Mouse (Mus musculus) forebrain, embryonic 14.5 days (tissue): ENCODE data around the gene Gmeb2. TPM values are rescaled to one million over a fixed set of nuclear protein-coding genes. Genes with fewer than 3 reads are reported as not detected.

Experiments used
- ATAC-seq: fragments of 200-750 bp; cut with Nextera tagmentation; 2 replicates; pipeline ENCODE4 v1.8.0; 2017; ENCODE audit warnings: mild to moderate bottlenecking, moderate library complexity
- DNase-seq: peaks from one replicate; pipeline ENCODE4 v3.0.0-alpha.2; 2015; ENCODE audit warnings: low spot score
- H3K27ac ChIP-seq: fragments of 300-500 bp; sonication (generic); 2 replicates; pipeline ENCODE4 v1.5.1; 2014; ENCODE audit warnings: low read depth, mild to moderate bottlenecking, control low read depth, low read length, moderate library complexity
- H3K27me3 ChIP-seq: fragments of 300-500 bp; sonication (generic); replicated peaks from 2 replicates; pipeline ENCODE4 v1.6.1; 2014; ENCODE audit warnings: low read length, control low read depth, mixed read lengths; ENCODE audit not compliant: control insufficient read depth, insufficient read depth
- H3K36me3 ChIP-seq: fragments of 300-500 bp; sonication (generic); 2 replicates; pipeline ENCODE4 v1.6.1; 2014; ENCODE audit warnings: low read length, control low read depth; ENCODE audit not compliant: control insufficient read depth, insufficient read depth
- H3K4me1 ChIP-seq: fragments of 300-500 bp; sonication (generic); 2 replicates; pipeline ENCODE4 v1.6.1; 2014; ENCODE audit warnings: antibody characterized with exemption, low read length, control low read depth; ENCODE audit not compliant: control insufficient read depth, insufficient read depth
- H3K4me2 ChIP-seq: fragments of 300-500 bp; sonication (generic); 2 replicates; pipeline ENCODE4 v1.6.1; 2014; ENCODE audit warnings: mild to moderate bottlenecking, control low read depth, low read length
- H3K4me3 ChIP-seq: fragments of 300-500 bp; sonication (generic); 2 replicates; pipeline ENCODE4 v1.5.1; 2014; ENCODE audit warnings: low read depth, low read length, control low read depth
- H3K9ac ChIP-seq: fragments of 300-500 bp; sonication (generic); 2 replicates; pipeline ENCODE4 v1.6.1; 2014; ENCODE audit warnings: mild to moderate bottlenecking, low read length, control low read depth, moderate library complexity
- H3K9me3 ChIP-seq: fragments of 300-500 bp; sonication (generic); replicated peaks from 2 replicates; pipeline ENCODE4 v1.6.1; 2016; ENCODE audit warnings: low read length, control low read depth, mixed read lengths; ENCODE audit not compliant: control insufficient read depth
- WGBS: fragments of 180-500 bp; shearing (Covaris S2); extraction: QIAGEN DNeasy Blood & Tissue Kit; methylation state at CpG from one replicate; pipeline ENCODE4 v1.1.7; 2014; 5-methylcytosine and 5-hydroxymethylcytosine counted together
- polyA plus RNA-seq: library from polyadenylated mRNA; unstranded; fragments of >200 nt; fragmentation: Nextera tagmentation; extraction: Ambion mirVana; gene quantifications from 2 replicates; pipeline ENCODE4 v1.2.1, GENCODE M21; 2014

The Gmeb2 gene
- polyA plus RNA-seq, 1 experiment from 2014 or later, result 19.2 TPM

DNA sequence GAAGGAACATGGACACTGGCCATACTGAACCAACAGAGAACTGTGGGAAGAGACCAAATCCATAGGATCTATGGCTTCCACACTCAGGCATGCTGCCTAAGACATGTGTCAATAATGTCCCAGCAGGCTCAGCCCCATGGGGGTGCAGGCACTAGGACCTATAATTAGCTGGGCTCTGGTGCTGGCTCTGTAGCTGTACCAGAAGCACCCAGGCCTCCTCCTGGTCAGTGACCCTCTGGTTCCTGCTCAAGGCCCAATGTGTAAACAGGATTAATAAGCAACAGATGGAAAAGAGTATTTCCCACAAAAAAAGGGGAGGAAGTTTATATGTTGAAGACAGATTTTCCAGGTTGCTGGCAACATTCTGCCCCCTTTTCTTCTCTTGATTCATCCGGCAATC lies 34.6 kb downstream of the Gmeb2 start:
- Histone ChIP-seq H3K4me1 (no peaks in the 10 kb centered on the region), H3K9me3 (no peaks in the 10 kb centered on the region), H3K4me2 (no peak overlapping the region), H3K27ac (no peak overlapping the region), H3K27me3 (no peaks in the 10 kb centered on the region), H3K4me3 (no peak overlapping the region), H3K36me3 (peaks cover 76% of the 10 kb centered on the region), H3K9ac (no peak overlapping the region)
- DNase-seq (no peak), ATAC-seq (no peak)
- WGBS, result 100% methylated on average over 1 of the region's 1 CpGs

DNA sequence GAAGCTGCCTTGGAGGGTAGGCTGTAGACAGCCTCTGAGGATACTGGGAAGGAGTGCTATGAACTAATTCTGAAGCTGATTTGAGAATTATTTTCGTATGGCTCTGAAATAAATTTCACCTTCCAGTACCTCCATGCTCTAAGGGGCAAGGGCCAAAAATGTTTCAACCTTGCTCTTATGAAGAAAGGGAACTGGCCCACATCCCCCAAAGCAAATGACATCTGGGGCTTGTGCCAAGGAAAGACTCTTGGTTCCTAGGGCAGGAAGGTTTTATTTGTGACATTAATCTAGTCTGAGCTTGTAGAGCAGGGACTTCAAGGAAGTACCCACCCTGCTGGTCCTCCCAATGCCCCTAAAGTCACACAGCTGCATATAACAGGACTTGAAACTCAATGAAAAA lies 36.0 kb downstream of the Gmeb2 start:
- no peak for DNase-seq
- H3K27me3 ChIP-seq, result no peaks in the 10 kb centered on the region
- H3K36me3 ChIP-seq, result peaks cover 62% of the 10 kb centered on the region
- WGBS, result 96% methylated on average over 1 of the region's 1 CpGs
- no peaks in the 10 kb centered on the region for H3K9me3 ChIP-seq
- H3K9ac ChIP-seq, result no peak overlapping the region
- H3K4me1 ChIP-seq, result no peaks in the 10 kb centered on the region
- H3K4me2 ChIP-seq, result no peak overlapping the region
- H3K4me3 ChIP-seq, result no peak overlapping the region
- H3K27ac ChIP-seq, result no peak overlapping the region
- ATAC-seq, result no peak

DNA sequence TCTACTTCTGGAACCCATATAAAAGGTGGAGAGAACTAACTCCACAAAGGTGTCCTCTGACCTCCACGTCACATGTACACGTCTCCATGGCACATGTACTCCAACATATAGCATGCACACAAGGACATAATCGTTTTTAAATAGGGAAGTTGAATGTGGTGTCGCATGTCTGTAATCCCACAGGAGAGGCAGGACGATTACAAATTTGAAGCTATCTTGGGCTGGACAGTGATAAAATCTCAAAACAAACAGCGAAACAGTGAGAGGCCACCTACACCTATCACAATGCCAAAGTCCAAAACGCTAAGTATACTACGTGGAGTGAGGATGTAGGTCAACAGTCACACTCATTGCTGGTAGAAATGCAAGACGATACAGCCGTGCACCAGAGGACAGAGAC lies 38.6 kb downstream of the Gmeb2 start:
- no peak overlapping the region for H3K4me3 ChIP-seq
- ATAC-seq, result no peak
- no peaks in the 10 kb centered on the region for H3K4me1 ChIP-seq
- H3K27me3 ChIP-seq, result no peaks in the 10 kb centered on the region
- H3K36me3 ChIP-seq, result peaks cover 38% of the 10 kb centered on the region
- no peak overlapping the region for H3K4me2 ChIP-seq
- H3K9me3 ChIP-seq, result no peaks in the 10 kb centered on the region
- H3K9ac ChIP-seq, result no peak overlapping the region
- no peak overlapping the region for H3K27ac ChIP-seq
- DNase-seq, result no peak
- WGBS, result 92% methylated on average over 10 of the region's 10 CpGs

DNA sequence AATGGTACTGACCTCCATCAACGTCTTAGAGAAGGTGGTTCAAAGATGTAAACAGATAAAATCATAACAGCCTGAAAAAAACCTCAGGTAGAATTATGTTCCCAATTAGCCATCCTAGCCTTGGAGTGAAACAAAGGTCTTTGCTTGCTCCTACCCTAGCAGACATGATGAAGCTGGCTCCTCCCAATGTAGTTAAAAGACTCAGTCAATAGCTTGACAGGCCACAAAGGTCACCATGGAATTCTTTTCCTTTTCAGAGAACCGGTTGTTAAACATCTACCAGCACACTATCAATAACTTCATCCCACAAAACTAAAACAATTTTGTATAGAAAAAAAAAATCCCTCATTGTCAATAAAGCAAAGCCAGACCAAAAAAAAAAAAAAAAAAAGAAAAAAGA lies 42.8 kb downstream of the Gmeb2 start:
- Histone ChIP-seq H3K4me2 (no peak overlapping the region), H3K27ac (no peak overlapping the region), H3K4me3 (no peak overlapping the region), H3K9me3 (no peaks in the 10 kb centered on the region), H3K27me3 (no peaks in the 10 kb centered on the region), H3K9ac (no peak overlapping the region), H3K4me1 (0 out of 2 replicates have a peak, but pooled peaks cover 3% of the 10 kb centered on the region), H3K36me3 (0 out of 2 replicates have a peak, but pooled peaks cover 3% of the 10 kb centered on the region)
- DNase-seq, result no peak
- ATAC-seq, result no peak
- WGBS, result 8% methylated on average over 2 of the region's 2 CpGs

DNA sequence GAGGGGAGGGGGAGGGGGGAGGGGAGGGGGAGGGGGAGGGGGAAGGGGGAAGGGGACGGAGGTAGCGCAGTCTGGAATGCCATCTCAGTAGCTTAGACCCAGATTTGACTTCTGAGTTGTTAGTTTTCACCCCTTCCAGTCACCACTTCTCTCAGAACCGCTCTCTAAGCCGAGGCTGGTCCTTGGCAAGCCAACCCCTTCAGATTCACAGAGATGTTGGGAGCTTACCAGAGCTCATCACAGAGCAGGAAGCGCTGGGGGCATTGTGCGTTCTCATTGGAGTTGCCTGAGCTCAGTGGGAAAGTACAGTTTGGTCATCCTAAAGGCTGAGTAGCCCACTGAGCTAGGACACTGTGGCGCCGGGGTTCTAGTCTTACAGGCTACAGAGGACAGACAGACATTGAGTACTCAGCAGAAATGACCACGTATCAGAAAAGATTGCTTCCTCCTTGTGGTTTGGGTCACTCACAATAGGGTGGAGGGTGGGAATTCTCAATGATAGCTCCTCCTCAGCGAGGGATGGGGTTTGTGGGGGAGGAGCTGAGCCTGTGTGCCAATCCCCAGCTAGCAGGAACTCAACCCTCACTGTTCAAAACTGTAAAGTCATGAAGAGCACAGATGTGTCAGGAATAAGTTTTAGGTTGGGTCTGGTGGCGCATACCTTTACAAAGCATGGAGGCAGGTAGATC lies 44.0 kb downstream of the Gmeb2 start:
- no peak overlapping the region for H3K9ac ChIP-seq
- DNase-seq (no peak), ATAC-seq (no peak)
- H3K4me3 ChIP-seq, result no peak overlapping the region
- H3K27me3 ChIP-seq, result no peaks in the 10 kb centered on the region
- 34% methylated on average over 11 of the region's 11 CpGs for WGBS
- H3K36me3 ChIP-seq, result no peaks in the 10 kb centered on the region
- no peak overlapping the region for H3K4me2 ChIP-seq
- 0 out of 2 replicates have a peak, but pooled peaks cover 3% of the 10 kb centered on the region for H3K4me1 ChIP-seq
- H3K9me3 ChIP-seq, result no peaks in the 10 kb centered on the region
- H3K27ac ChIP-seq, result no peak overlapping the region

DNA sequence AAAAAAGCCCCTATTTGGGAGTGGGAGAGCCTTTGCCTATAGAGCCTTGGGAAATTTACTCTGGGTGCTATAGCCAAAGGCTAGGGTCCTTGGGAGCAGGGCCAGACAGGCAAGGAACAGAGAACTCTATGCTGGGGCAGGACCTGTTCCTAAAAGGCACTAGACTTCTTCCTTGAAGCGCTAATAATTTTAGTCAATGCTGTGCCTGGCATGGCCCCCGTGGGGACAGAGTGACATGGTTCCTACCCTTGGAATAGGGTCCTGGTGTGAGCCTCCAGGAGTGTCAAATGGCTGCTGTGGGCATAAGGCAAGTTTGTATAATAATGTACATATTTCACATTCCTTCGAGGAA lies 45.5 kb downstream of the Gmeb2 start:
- 70% methylated on average over 3 of the region's 3 CpGs for WGBS
- H3K4me2 ChIP-seq, result peak overlapping the region; percentile 40; the same call in 1 of the 2 replicates

DNA sequence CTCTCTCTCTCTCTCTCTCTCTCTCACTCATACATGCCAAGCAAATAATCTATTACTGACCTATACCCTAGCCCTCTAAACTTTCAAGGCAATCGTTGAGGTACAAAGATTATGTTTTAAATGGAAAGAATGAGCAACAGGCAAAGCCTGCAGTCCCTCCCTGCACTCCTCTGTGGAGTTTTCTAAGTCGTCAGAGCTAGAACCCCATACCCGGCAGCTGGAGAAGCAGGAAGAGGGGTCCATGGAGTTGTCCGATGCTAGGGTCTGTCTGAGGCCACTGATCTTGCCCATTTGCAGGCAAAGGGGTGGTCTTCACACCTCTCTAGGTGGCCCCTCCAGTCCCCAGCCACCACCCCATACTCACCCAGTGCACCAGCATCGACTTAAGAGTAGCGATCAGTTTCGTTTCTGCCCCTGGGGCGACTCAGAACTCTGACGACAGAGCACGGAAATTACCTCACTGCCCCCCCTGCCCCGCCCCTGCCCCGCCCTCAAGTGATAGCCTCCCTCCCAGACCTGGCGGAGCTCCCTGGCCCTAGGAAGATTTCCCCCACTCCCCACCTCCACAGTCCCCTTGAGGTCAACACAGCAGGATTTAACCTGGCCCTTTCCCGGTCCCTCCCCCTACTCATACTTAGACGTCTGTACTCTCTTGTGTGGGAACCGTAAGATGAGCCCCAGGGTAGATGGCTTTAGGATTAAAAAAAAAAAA lies 46.1 kb downstream of the Gmeb2 start, which contains the start of gene Helz2:
Helz2 (minus strand) TSS at position 426 of the 712 bp plus-strand sequence.
- ATAC-seq (no peak), DNase-seq (no peak)
- H3K4me1 ChIP-seq, result 0 out of 2 replicates have a peak, but pooled peaks cover 3% of the 10 kb centered on the region
- H3K27me3 ChIP-seq, result no peaks in the 10 kb centered on the region
- WGBS, result 12% methylated on average over 16 of the region's 16 CpGs
- H3K4me2 ChIP-seq, result peak within 1 kb of the TSS; percentile 40
- peak within 1 kb of the TSS; percentile 14 for H3K4me3 ChIP-seq
- H3K9ac ChIP-seq, result peak within 1 kb of the TSS; percentile 29; the same call in 1 of the 2 replicates
- H3K9me3 ChIP-seq, result no peaks in the 10 kb centered on the region
- H3K27ac ChIP-seq, result no peak within 1 kb of the TSS
- no peaks in the 10 kb centered on the region for H3K36me3 ChIP-seq

More for the DNA sequence above, 45.5 kb downstream of the Gmeb2 start:
- H3K4me1 ChIP-seq, result 0 out of 2 replicates have a peak, but pooled peaks cover 3% of the 10 kb centered on the region
- H3K9me3 ChIP-seq, result no peaks in the 10 kb centered on the region
- H3K4me3 ChIP-seq, result no peak overlapping the region
- no peak overlapping the region for H3K9ac ChIP-seq
- ATAC-seq, result no peak
- H3K36me3 ChIP-seq, result no peaks in the 10 kb centered on the region
- H3K27ac ChIP-seq, result no peak overlapping the region
- H3K27me3 ChIP-seq, result no peaks in the 10 kb centered on the region
- DNase-seq, result no peak

DNA sequence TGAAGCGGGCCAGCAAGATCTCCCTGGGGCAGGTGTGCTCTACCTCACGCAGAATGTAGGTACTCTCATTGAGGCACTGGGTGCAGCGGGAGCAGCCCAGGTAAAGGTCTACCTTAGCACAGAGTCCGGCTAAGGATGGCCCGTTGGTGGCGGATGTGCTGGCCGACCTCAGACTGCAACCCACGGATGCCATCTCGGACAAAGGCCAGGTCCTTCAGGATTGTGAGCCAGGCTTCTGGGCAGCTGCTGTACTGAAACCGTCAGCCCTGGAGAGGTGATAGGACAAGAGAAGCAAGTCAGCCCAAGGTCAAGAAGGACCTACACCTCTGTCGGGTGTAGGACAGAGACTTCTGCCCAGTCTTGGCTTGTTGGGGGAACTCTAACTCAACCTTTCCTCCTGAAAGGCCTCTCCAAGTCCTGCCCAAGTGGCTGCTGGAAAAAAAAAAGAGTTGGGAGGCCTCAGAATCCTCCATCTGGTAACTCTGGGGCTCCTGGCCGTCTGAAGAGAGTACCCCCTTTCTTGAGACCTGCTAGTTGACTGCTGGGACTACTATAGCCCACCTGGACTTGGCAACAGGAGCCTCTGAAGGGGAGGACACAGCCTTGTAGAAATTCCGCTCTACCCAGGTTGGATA lies 46.9 kb downstream of the Gmeb2 start:
- no peaks in the 10 kb centered on the region for H3K9me3 ChIP-seq
- ATAC-seq (no peak), DNase-seq (no peak)
- H3K36me3 ChIP-seq, result no peaks in the 10 kb centered on the region
- H3K4me3 ChIP-seq, result no peak overlapping the region
- 91% methylated on average over 13 of the region's 13 CpGs for WGBS
- no peak overlapping the region for H3K4me2 ChIP-seq
- H3K9ac ChIP-seq, result no peak overlapping the region
- H3K4me1 ChIP-seq, result 0 out of 2 replicates have a peak, but pooled peaks cover 3% of the 10 kb centered on the region
- no peak overlapping the region for H3K27ac ChIP-seq
- H3K27me3 ChIP-seq, result no peaks in the 10 kb centered on the region
